Mouse (Mus musculus): Measurements from ENCODE around the gene Wbp4.

Gene Wbp4
- long read RNA-seq, experiment 1, transcript Wbp4-201 (10 exons, 3,704 nt), result major isoform, 6 of 62 reads
- long read RNA-seq, experiment 1, partial matches to known transcripts, result 51 of 62 reads
- long read RNA-seq, experiment 1, other reads (novel, unspliced or antisense), result 5 of 62 reads
- long read RNA-seq, experiment 2, partial matches to known transcripts, result 84 of 87 reads
- long read RNA-seq, experiment 2, other reads (novel, unspliced or antisense), result 1 of 87 reads

GRCm38 (mm10) chr14:79481339-79482151 is at the start of gene Wbp4:
TSS of gene Wbp4 (minus strand) at chr14:79481520.
- intact Hi-C loops (cut with DNase I), result loop anchor here (2.0 to 5.0 kb wide), 2 partner anchors 36 to 81 kb away; no protein-coding TSS in a partner anchor

DNA sequence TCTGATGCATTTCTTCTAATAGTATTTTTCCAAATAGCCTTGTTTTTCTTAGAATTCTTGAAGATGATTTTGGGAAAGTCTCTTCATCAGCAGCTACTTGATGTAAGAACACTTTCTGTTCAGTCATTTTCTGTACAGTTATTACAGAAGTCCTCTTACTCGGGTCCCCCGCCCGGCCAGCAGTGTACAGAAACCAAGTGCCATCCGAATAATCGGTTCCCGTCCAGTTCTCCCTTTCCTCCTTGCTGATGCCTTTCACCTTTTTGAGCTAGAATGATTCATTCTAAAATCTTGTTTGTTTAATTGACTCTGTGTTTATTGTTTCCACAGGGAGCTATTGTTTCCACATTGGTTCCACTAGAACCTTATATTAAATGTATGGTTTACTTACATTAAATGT is 49.4 kb upstream of the Wbp4 start:
- intact Hi-C loops (cut with DNase I), result no loop called here

DNA sequence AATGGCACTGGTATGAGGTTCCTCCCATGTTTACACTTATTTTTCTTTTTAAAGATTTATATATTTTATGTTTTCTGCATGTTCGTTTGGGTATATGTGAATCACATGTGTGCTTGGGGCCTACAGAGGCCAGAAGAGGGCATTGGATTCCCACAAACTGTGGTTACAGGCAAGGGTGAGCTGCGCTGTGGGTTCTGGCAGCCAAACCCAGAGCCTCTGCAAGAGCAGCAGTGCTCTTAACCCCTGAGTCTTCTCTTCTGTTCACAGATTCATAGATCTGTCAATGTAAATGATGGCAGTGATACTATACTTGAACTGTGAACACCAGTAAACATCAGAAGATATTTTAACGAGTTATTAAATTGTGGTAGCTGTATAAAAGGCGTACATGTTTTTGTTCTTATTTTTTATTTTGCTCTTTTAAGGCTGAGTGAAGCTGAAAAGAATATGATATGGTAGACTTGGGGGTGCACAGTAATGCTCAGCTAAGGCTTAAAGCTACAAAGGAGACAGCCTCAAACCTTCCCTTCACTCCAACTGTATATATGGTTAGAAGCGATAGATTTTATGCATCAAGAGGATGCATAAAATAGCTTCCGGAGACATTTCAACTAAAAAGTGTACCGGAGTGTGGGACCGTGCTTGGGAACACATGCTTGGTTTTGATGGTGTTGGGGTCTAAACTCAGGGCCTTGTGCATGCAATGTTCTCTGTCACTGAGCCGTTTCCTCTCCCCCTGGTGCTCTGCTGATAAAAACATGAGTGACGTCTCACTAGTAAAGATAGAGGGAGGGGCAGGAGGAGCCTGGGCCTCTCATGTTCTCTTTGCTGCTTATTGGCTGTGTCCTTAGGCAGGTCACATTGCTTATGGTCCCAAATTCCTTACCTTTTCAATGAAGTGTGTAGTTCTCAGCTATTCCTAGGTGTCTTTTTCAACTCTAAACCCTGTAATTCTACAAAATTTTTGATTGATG is 48.5 kb upstream of the Wbp4 start:
- intact Hi-C loops (cut with DNase I), result loop anchor here (5.0 kb wide), 1 partner anchor 32 kb away; no protein-coding TSS in a partner anchor

GRCm38 (mm10) chr14:79527704-79528103 is 46.4 kb upstream of the Wbp4 start:
- intact Hi-C loops (cut with DNase I), result loop anchor here (5.0 kb wide), 1 partner anchor 35 kb away; no protein-coding TSS in a partner anchor

GRCm38 (mm10) chr14:79526106-79526505 is 44.8 kb upstream of the Wbp4 start:
- intact Hi-C loops (cut with DNase I), result loop anchor here (5.0 kb wide), 1 partner anchor 36 kb away; no protein-coding TSS in a partner anchor

GRCm38 (mm10) chr14:79522387-79522786 is 41.1 kb upstream of the Wbp4 start:
- intact Hi-C loops (cut with DNase I), result no loop called here

- intact Hi-C loops (cut with DNase I), result no loop called here
Measured at GRCm38 (mm10) chr14:79521471-79522117, 40.3 kb upstream of the Wbp4 start.

GRCm38 (mm10) chr14:79521056-79521455 is 39.7 kb upstream of the Wbp4 start:
- intact Hi-C loops (cut with DNase I), result no loop called here

GRCm38 (mm10) chr14:79520612-79521011 is 39.3 kb upstream of the Wbp4 start:
- intact Hi-C loops (cut with DNase I), result no loop called here

DNA sequence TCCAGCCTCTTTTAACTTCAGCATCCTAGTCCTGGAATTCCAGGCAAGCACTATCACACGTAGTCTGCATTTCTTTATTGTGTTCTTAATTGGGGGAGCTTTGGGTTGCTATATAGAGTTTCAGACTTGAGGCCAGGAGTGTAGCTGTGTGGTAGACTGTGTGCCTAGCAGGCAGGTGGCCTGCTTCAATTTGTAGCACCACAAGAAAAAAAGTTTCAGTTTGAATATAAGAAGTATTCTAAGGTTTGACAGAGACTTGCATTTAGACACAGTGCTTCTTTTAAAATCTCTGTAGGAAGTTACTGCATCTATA is 38.3 kb upstream of the Wbp4 start:
- intact Hi-C loops (cut with DNase I), result loop anchor here (5.0 kb wide), 1 partner anchor 37 kb away; the partner anchor contains the start of genes Elf1 and Wbp4

DNA sequence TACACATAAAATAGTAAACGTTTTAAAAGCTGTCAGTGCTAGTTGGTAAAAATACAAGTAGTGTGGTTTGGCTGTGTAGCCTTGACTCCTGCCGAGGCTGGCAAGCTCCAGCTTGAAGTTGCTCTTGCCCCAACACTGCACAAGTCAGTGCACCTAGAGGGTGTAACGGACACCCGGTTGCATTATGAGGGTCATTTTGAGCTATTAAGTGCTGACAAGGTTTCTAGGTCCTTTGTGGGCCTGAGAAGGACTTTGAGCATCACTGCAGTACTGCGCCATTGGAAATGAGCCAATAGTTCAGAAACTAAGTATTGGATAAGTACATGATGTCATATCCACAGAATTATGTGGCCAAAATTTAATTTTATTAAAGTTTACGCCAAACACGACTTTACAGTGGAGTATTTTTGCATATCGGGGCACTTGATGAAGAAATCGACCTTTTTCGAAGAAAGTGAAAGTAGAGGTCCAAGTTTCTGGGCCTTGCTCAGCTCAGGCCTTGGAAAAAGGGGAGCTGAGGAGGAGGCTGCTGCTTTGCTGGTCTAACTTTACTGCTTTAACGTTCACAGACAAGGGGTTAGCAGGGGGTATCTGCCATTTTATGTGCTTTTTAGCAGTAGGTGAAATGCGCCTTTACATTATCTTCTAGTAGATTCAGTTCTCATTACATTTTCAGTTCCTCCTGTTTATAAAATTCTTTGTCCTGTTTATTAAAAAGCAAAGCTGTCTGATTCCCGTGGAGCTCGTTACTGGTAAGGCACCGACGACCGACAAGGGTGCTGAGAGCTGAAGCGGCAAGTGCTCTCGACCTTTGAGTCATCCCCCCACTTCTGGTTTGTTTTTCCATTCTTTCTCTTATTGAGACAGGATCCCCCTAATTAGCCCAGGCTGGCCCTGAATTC is 37.7 kb upstream of the Wbp4 start:
- intact Hi-C loops (cut with DNase I), result loop anchor here (5.0 kb wide), 1 partner anchor 37 kb away; the partner anchor contains the start of genes Elf1 and Wbp4

DNA sequence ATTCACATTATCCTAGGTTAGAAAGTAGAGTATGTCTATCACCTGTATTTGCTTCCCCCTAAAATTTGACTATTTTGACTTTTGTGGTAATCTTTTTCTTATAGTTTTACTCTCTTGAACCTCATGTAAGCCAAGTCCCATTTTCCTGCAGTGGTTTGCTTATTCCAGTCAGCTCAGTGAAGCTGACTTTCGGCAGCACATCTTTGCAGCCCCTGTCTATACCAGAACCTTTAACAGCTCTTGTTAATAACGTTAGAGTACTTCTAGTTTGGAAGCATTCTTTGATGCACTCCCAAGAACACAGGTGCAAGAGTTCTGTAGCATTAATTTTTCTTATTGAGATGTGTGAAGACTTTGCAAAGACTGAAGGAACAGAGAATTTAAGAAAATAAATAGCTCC is 36.8 kb upstream of the Wbp4 start:
- intact Hi-C loops (cut with DNase I), result loop anchor here (5.0 kb wide), 1 partner anchor 36 kb away; the partner anchor contains the start of genes Elf1 and Wbp4

DNA sequence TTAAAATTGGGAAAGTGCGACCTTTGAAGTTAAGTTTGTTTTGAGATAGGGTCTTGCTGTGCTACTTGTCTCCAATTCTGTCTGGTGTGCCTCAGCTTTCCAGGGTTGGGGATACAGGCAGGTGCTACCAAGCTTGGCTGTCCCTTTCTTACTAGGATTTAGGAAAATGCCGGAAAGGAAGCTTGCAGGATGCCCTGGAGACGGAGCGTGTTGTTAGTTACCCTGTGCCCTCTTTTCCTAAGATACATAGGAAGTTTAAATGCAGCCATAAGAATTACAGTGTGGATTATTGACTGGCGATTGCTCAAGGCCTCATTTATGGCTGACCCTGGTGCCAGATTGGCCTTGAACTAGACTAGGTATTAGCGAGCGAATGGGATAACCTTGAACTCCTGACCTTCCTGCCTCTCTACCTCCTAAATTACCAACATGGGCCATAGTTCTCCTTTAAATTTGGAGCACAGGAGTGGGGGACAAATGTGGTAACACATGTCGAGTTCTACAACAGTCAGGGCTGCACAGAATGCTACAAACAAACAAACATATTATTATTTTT is 35.9 kb upstream of the Wbp4 start:
- intact Hi-C loops (cut with DNase I), result loop anchor here (5.0 kb wide), 1 partner anchor 35 kb away; the partner anchor contains the start of genes Elf1 and Wbp4

DNA sequence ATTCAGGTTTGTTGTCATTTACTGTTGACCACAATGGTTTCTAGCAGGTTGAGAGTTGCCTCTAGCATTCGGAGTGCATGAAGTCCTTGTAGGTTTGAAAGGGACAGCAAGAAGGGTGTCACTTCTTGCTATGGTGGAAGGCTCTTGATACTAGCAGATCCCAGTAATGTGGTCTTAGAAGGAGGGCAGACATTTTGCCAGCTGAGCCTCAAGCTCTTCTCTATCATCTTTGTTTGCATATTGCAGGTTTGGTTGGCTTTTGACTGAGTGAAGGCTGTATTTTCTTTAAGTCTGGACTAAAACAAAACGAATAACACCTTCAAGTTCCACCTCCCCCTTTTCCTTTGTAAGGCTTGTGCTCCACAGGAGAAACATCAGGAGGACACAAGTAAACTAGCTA is 35.4 kb upstream of the Wbp4 start:
- intact Hi-C loops (cut with DNase I), result loop anchor here (5.0 kb wide), 1 partner anchor 34 kb away; the partner anchor contains the start of genes Elf1 and Wbp4

DNA sequence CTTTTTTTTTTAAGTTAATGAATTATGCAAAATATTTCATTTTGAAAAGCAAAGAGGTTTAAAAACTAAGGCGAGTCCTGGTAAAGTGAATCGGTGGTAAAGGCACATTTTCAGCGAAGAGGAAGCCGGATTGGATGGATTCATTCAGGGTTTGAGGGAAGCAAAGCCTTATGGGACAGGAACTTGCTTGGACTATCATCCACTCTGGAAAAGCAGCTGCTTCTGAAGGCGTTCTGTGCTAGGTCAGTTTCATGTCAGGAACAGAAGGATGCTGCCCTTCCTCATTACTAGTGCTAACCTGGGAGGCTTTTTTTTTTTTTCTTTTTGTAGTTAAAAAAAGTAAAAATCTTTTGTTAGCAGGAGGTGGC is 34.9 kb upstream of the Wbp4 start:
- intact Hi-C loops (cut with DNase I), result loop anchor here (5.0 kb wide), 1 partner anchor 34 kb away; the partner anchor contains the start of genes Elf1 and Wbp4

DNA sequence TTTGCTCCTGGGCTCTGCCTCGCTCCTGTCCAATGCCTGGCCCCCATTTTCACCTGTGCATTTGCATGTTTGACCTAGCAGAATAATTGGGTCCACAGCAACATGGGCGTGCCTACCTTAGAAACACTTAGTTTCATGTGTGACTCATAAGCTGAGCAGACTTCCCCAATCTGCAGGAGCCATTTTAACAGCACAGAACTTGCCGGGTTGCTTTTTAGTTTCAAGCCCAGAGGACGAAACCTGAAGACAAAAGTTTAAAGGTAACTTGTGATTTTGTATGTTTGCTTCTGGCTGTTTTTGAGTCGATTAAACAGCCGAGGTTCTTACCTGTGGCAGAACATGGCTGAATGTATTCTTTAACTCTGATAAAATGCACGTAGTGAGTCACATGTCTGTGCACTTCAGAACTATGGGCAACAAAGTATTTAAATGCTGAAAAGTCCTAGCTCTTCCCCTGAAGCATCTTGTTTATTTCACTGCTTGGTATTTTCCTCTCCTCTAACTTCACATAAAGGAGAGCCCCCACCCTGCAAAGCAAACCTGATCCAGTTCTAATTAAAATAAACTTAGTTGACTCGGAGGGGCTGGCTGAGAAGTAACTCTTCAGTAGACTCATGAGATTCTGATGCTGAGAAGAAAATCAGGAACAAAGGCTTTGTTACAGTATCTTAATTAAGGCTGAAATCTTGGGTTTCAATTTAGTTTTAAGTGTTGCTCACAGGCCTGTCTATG is 34.4 kb upstream of the Wbp4 start:
- intact Hi-C loops (cut with DNase I), result loop anchor here (5.0 kb wide), 1 partner anchor 33 kb away; the partner anchor contains the start of genes Elf1 and Wbp4

DNA sequence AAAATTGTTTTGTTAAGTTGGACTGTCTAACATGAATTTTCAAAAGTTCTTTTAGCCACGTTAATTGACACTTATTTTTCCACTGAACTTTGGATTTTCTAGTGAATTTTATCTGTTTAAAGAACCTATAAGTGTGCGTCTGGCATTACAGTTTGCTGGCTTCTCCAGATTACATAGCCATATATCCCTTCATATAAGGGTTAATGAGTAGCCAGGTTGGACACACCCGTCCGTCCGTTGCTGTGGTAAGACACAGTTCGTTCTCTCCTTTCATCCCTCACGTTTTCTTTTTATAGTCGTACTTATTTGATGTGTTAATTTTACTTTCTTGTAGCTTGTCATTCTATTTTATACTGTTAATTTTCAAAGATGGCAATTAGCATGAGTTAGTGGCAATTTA is 33.8 kb upstream of the Wbp4 start:
- intact Hi-C loops (cut with DNase I), result loop anchor here (5.0 kb wide), 1 partner anchor 33 kb away; the partner anchor contains the start of genes Elf1 and Wbp4

DNA sequence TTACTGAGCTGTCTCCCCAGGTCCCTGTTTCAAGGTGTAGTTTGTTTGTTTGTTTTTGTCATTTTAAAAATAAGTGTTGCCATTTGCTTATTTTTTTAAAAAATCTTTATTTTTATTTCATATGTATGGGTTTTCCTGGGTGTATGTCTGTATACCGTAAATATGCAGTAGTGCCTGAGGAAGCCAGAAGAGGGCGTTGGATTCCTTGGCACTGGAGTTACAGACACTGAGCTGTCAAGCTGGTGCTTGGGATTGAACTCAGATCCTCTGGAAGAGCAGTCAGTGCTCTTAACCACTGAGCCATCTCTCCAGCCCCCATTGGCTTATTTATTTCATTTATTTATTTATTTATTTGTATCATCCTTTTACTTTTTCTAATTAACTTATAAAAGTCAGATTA is 32.6 kb upstream of the Wbp4 start:
- intact Hi-C loops (cut with DNase I), result no loop called here
